Mouse (Mus musculus) spleen, adult 2 months (tissue): ENCODE results near the gene Gpr3.

Experiments used
- CTCF ChIP-seq: fragments of 200-500 bp; IDR thresholded peaks from 2 replicates; pipeline ENCODE4 v1.5.1; 2011; ENCODE audit warnings: mild to moderate bottlenecking, inconsistent platforms; ENCODE audit not compliant: insufficient read depth, insufficient read length, insufficient replicate concordance; ENCODE audit errors: extremely low read depth
- POLR2A ChIP-seq: fragments of 200-500 bp; IDR thresholded peaks from 2 replicates; pipeline ENCODE4 v1.6.1; 2011; ENCODE audit warnings: low read depth, low read length, inconsistent platforms

DNA sequence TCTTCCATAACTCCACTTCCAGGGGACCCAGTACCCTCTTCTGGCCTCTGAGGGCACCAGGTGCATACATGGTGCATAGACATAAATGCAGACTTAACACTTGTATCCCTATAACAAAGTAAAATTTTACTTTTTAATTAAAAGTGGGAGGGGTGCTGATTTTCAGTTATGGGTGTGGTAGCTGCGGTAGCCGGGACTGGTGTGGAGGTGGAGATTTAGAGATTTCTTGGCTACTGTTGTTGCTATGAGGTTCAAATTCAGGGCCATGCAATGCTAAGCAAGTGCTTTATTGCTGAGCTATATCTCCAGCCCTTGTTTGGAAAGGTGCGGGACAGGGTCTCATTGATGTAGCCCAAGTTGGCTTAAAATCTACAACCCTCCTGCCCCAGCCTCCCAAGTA is 6.4 kb upstream of the Gpr3 start:
- TF ChIP-seq CTCF (no peak), POLR2A (no peak)
